ENCODE assay signal across 9 mouse cellular contexts in the genomic region with DNA sequence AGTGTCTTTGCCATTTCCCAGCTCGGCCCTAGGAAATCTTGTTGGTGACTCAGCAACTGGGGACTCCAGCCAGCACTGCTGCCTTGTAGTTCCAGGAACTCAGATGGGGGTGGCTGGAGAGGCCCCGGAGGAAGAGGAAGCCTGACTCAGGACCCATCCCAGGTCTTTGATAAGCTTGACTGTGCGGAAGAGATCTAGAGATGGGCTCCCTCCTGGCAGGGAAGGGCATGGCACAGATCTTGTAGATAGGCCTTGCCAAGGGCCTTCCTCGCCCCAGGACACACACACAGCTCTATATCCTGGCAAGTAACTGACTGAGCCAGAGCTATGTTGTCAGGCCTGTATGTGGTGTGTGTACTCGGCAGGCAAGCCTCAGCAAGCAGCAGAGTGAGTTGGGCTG. TPM values are rescaled to one million over a fixed set of nuclear protein-coding genes. Genes with fewer than 3 reads are reported as not detected.
DNase-seq lines count a peak whose midpoint lies in the region; TF ChIP-seq lines count a peak whose summit lies in the region.
"Had no signal": no experiment of that assay in that cellular context is flagged by ENCODE, and none has a peak within 500 bp of the region (broad histone marks: within the 10 kb centered on the region; RNA-seq: fewer than 3 reads in every experiment).

No protein-coding gene starts in this region.

- H3K27ac ChIP-seq in gastrocnemius, adult 2 months, result no peak overlapping the region
- H3K27ac ChIP-seq: neural tube, embryonic 13.5 days had no signal

- TF ChIP-seq CTCF in gastrocnemius, adult 2 months (IDR thresholded peaks at IDR 0.05), result no peak

- no peak overlapping the region for H3K4me3 ChIP-seq in gastrocnemius, adult 2 months
- H3K4me3 ChIP-seq: neural tube, embryonic 13.5 days had no signal

- peak; percentile 31 for DNase-seq in gastrocnemius, adult 2 months
- no peak for DNase-seq in gastrocnemius, postnatal 25 days
- peak; percentile 89 for DNase-seq in 3T3-L1 (ENCODE audit: low read depth, low spot score)
- DNase-seq in cerebellum, adult 8-10 months, result peak; percentile 51
- peak; percentile 11 for DNase-seq in kidney, postnatal 14 days
- DNase-seq in layer of hippocampus, adult 9-10 months (ENCODE audit: low spot score), result no peak
- DNase-seq in retina, embryonic 14.5 days (ENCODE audit: low spot score), result no peak
- DNase-seq in thymus, postnatal 36 days, result no peak

- intact Hi-C loops in gastrocnemius, adult 2 months (cut with DNase I), result no loop called here

RNA-seq across cellular contexts. Expression of gene Tgfa, which starts 24.5 kb away (rescaled TPM):
- total RNA-seq in gastrocnemius, adult 2 months (2021), result under 1 TPM; 0.31 to 0.66 TPM
- under 1 TPM; 0.15 to 0.35 TPM for total RNA-seq in gastrocnemius, postnatal 25 days (2021)

Comparison
In these comparisons a context has a peak if more than half of its experiments do, and no peak if none do; other contexts are left out.
1. DNase-seq: peak in gastrocnemius, adult 2 months (single experiment), 3T3-L1 (single experiment), cerebellum, adult 8-10 months (single experiment) and kidney, postnatal 14 days (single experiment); none in gastrocnemius, postnatal 25 days (single experiment), layer of hippocampus, adult 9-10 months (single experiment), retina, embryonic 14.5 days (single experiment) and thymus, postnatal 36 days (0 of 2).